Mouse (Mus musculus): ENCODE results near the gene Cd9.

DNA sequence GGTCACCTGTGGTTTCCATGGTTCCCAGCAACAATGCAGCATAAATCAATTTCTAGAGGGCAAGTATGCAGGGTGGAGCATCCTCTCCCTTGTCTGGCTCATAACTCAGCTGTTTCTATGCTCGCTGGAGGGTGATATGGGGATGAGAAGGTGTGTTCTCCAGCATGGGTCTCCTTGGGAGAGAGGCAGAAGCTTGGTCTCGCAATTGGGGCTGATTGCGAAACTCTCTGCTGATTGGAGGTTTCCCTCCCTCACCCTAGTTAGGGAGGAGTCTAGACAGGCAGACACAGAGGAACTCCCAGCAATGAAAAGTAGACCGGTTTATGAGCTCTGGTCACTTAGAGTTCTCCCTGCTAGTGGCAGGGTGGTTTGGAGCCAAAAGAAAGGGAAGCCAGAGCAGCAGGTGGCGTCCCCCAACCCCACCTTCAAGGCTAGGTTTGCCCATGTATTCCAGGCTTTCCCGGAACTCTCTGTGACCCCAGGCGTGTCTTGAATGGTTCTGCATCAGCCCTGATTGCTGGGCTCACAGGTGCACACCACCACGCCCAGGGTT, 83.5 kb downstream of the Cd9 start:
- TF ChIP-seq CTCF (IDR thresholded peaks at IDR 0.05; ENCODE audit: extremely low read depth, insufficient read depth, insufficient read length, insufficient replicate concordance) (no peak), POLR2A (IDR thresholded peaks at IDR 0.05; ENCODE audit: low read depth, low read length) (no peak)

Measured in spleen, adult 2 months (tissue).